Mouse (Mus musculus) heart, postnatal 10 days (tissue): ENCODE results near the gene Hipk2. TPM values are rescaled to one million over a fixed set of nuclear protein-coding genes. Genes with fewer than 3 reads are reported as not detected.

Experiments
- DNase-seq, 2 experiments: peaks; one replicate each; pipeline ENCODE4 v3.0.0; 2021
- intact Hi-C: fragments of 180-260 bp; cut with DNase I; formaldehyde crosslinking; loops from one replicate; pipeline ENCODE4 v1.15.1; 2025
- total RNA-seq, 2 experiments: library from RNA; stranded (reverse); gene quantifications; 2 replicates each; pipeline ENCODE4 v1.2.3; 2021

Hipk2 gene
- total RNA-seq, 2 experiments from 2014 or later: 73.7 to 80.5 TPM

GRCm38 (mm10) chr6:38908401-38908800 is 32.4 kb upstream of the Hipk2 start:
- intact Hi-C loops: no loop called here
- no peak for DNase-seq

- intact Hi-C loops: no loop called here
- no peak for DNase-seq
Observed at GRCm38 (mm10) chr6:38906005-38906404, 30.0 kb upstream of the Hipk2 start.

- intact Hi-C loops: no loop called here
- DNase-seq: no peak
Observed at GRCm38 (mm10) chr6:38902820-38903439, 27.0 kb upstream of the Hipk2 start.

DNA sequence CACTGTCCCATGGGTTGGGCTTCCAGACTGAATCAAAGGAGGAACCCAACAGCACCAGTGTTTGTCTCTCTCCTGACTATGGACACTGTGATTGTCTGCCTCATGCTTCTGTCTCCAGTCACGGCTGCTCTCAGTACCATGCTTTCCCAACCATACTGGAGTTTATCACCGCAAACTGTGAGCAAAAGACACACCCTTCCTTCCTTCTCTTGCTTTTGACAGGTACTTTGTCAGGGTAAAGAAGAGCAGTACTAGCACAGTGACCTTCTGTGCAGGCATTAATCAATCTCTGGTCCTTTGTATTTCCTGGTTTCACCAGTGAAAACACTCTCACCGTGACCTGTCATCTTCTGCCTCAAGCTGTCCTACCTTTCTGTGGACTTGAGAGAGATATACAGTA is 25.7 kb upstream of the Hipk2 start:
- intact Hi-C loops: no loop called here
- no peak for DNase-seq

DNA sequence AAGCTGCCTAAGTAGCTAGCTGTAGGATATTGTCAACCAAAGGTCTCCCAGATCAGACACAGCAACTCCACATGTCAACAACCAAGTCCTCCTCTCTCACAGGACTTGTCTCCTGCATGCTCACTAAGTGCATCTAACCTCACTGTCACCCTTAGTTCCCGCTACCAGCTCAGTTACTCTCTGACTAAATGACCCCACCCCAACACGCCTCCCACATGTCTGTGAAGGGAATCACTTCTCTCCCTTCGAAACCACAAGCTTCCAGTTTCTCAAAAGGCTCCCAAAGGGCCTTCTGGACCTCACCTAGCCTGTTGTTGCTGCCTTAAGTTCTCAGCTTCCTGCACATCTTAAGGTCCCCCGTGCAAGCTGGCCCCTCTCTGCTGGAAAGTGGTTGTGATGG is 25.2 kb upstream of the Hipk2 start:
- intact Hi-C loops: no loop called here
- no peak for DNase-seq

DNA sequence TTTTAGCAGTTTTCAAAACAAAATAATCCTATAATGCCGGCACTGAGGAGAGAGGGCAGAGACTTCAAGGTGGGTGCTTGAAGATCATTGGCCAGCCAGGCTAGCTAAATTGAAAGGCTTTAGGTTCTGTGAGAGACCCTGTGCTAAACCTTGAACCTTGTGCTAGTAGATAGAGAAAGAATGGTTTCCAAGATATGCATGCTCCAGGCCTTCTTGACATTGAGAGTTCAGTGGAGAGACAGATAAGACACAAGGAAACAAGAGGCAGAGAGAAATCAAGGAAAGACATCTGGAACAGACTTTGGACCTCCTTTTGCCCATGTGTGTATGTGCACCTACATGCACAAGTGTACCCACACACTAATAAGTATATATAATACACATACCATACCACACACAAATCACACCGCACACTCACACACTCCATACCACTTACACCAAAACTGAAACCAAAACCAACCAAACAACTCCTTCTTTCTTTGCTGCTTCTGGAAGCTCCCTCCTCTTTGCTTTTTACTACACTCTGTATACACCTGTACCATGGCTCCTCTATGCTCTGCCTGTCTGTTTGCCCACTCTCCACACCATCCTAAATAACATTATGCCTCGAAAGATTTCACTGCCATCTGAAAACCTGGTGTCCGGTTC is 24.6 kb upstream of the Hipk2 start:
- intact Hi-C loops: no loop called here
- no peak for DNase-seq

- DNase-seq: no peak
- intact Hi-C loops: no loop called here
Observed at GRCm38 (mm10) chr6:38900073-38900472, 24.1 kb upstream of the Hipk2 start.

GRCm38 (mm10) chr6:38893615-38894014 is 17.6 kb upstream of the Hipk2 start:
- intact Hi-C loops: no loop called here
- DNase-seq: no peak

DNA sequence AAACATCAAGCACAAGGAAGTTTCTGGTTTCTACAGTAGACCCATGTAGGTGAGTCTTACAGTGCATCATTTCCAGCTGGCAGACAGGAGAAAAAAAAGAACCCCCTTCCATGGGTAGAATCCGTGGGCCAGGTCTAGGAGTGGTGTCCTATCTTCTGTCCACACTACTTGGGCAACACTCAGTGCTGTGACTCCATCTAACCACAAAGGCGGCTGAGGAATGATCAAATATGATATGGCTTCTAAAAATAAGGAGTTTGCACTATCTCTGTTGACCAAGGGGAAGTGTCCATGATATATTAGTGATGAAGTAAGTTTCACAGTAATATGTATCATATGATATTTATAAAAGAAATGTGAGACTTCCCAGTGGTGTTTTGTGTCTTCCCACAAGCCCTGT is 16.1 kb upstream of the Hipk2 start:
- intact Hi-C loops: no loop called here
- no peak for DNase-seq

- no peak for DNase-seq
- intact Hi-C loops: no loop called here
Observed at GRCm38 (mm10) chr6:38889156-38889555, 13.2 kb upstream of the Hipk2 start.

- intact Hi-C loops: no loop called here
- DNase-seq: no peak
Observed at GRCm38 (mm10) chr6:38887436-38887835, 11.5 kb upstream of the Hipk2 start.

GRCm38 (mm10) chr6:38885132-38885531 is 9.2 kb upstream of the Hipk2 start:
- no peak for DNase-seq
- intact Hi-C loops: no loop called here

- DNase-seq: no peak
- intact Hi-C loops: no loop called here
Observed at GRCm38 (mm10) chr6:38884482-38884881, 8.5 kb upstream of the Hipk2 start.

DNA sequence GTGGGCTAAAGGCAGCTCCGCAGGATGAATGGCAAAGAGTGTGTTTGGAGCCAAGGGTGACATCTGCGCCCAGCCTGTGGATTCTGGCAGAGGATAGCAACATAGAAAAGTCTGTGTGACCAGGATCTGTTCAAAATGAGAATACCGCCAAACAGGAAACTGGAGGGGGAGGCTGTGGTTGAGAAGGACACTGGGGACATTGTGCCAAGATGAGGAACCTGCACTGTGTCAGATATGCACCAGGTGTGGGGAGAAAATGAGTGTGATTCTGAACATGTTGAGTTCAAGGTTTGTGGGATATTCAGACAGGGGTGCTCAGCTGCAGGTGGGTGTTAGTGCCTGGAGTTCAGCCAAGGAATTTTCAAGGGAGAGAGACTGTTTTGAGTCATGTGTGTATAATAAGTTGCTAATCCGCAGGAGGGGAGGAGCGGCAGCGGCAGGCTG is 6.8 kb upstream of the Hipk2 start:
- intact Hi-C loops: no loop called here
- peak in 1 of 2 experiments; percentile 23 for DNase-seq

DNA sequence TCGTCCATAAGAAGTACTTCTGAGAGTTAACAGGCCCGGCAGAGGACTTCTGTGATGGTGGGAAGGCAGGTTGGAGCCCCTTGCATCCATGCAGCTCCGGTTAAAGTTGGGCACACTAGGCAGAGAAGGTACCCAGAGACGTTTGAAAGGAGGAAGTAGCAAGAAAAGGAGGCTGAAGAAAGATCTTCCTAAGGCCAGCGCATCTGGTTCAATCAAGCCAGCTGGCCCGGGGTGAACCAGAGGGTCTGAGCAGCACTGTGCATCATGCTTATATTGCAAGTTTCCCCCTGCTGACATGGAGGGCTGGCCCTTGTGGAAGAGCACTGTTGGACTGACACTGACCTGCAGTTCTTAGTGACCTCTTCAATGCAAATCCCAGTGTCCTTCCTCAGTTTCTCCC is 6.0 kb upstream of the Hipk2 start:
- intact Hi-C loops: no loop called here

DNA sequence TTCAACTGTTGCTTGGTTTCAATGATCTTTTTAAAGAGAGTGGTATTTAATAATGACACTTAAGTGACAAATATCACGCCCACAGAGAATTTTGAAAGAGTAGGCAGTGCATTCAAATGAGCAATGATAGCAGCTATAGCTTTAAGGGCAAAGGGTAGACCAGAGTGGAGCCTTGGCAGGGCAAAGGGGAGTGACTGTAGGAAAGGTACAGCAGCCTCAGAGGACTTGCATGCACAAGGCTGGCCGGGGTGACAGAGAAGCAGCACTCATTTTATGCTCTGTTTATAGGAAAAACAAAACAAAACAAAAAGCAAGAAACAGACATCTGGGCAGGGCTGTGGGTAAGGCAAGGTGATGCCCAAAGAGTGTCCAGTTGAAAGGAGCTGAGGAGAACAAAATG is 5.5 kb upstream of the Hipk2 start:
- intact Hi-C loops: no loop called here
- DNase-seq: no peak

More for the DNA sequence above, 6.0 kb upstream of the Hipk2 start:
- DNase-seq: no peak

DNA sequence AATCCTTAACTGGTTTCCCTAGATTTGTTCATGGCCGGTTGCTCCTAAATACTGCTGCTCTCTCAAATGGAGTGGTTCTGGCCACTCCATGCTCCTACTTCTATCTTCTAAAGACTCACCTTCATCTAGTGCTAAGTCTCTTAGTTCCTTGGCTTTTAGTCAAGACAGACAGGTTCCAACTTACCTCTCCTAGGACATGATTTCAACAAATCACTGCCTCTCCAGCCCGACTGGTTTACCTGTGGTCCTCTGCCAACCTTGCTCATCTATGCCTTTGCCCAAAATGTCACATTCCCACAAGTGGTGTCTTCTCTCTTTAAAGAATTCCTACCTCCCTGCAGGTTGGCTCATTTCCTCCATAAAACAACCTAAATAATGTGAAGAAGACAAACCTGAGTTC is 1.7 kb upstream of the Hipk2 start:
- intact Hi-C loops: loop anchor here (5.0 to 10.0 kb wide), 3 partner anchors 35 to 343 kb away; partner anchors contain the start of gene Fmc1

GRCm38 (mm10) chr6:38875258-38876070 is 501 bp downstream of the Hipk2 start, which contains the start of gene Tbxas1:
Gene Tbxas1 (plus strand): TSS chr6:38875404.
- peak; percentile 63 for DNase-seq
- intact Hi-C loops: loop anchor here (2.0 to 10.0 kb wide), 4 partner anchors 37 to 341 kb away; partner anchors contain the start of gene Fmc1

More for the DNA sequence above, 1.7 kb upstream of the Hipk2 start:
- no peak for DNase-seq

- peak; percentile 39 to 51 for DNase-seq
- intact Hi-C loops: loop anchor here (2.0 to 10.0 kb wide), 5 partner anchors 38 to 340 kb away; partner anchors contain the start of gene Fmc1
Observed at GRCm38 (mm10) chr6:38874565-38875257, 1.3 kb downstream of the Hipk2 start.

GRCm38 (mm10) chr6:38874035-38874434 is 1.9 kb downstream of the Hipk2 start:
- intact Hi-C loops: loop anchor here (2.0 to 10.0 kb wide), 4 partner anchors 67 to 339 kb away; partner anchors contain the start of gene Fmc1
- DNase-seq: peak; percentile 78 to 79

GRCm38 (mm10) chr6:38873316-38873715 is 2.6 kb downstream of the Hipk2 start:
- intact Hi-C loops: loop anchor here (5.0 to 10.0 kb wide), 3 partner anchors 66 to 339 kb away; partner anchors contain the start of gene Fmc1

More at GRCm38 (mm10) chr6:38873316-38873715, 2.6 kb downstream of the Hipk2 start:
- no peak for DNase-seq
